Mouse (Mus musculus) intestine, postnatal 0 days (tissue): ENCODE data around the gene Trim25. TPM values are rescaled to one million over a fixed set of nuclear protein-coding genes. Genes with fewer than 3 reads are reported as not detected.
A peak's percentile ranks its signal among the peaks of the same experiment; 100 is the strongest.

Experiments used
- ATAC-seq: fragments of 200-750 bp; cut with Nextera tagmentation; 2 replicates; pipeline ENCODE4 v1.8.0; 2017; ENCODE audit warnings: mild to moderate bottlenecking, moderate TSS enrichment, moderate library complexity
- H3K27ac ChIP-seq: fragments of 300-500 bp; sonication (generic); 2 replicates; pipeline ENCODE4 v1.5.1; 2014; ENCODE audit warnings: mild to moderate bottlenecking, low read depth, low read length, moderate library complexity
- H3K27me3 ChIP-seq: fragments of 300-500 bp; sonication (generic); replicated peaks from 2 replicates; pipeline ENCODE4 v1.6.1; 2014; ENCODE audit warnings: low read length, mixed read lengths; ENCODE audit not compliant: control insufficient read depth, insufficient read depth
- H3K36me3 ChIP-seq: fragments of 300-500 bp; sonication (generic); 2 replicates; pipeline ENCODE4 v1.6.1; 2014; ENCODE audit warnings: mild to moderate bottlenecking, moderate library complexity; ENCODE audit not compliant: control insufficient read depth, insufficient read depth
- H3K4me1 ChIP-seq: fragments of 300-500 bp; sonication (generic); replicated peaks from 2 replicates; pipeline ENCODE4 v1.6.1; 2014; ENCODE audit warnings: antibody characterized with exemption, low read length, mixed read lengths; ENCODE audit not compliant: control insufficient read depth, insufficient read depth
- H3K4me2 ChIP-seq: fragments of 300-500 bp; sonication (generic); replicated peaks from 2 replicates; pipeline ENCODE4 v1.6.1; 2014; ENCODE audit warnings: low read depth, mild to moderate bottlenecking, moderate library complexity
- H3K4me3 ChIP-seq: fragments of 300-500 bp; sonication (generic); 2 replicates; pipeline ENCODE4 v1.5.1; 2014; ENCODE audit warnings: low read depth, low read length
- H3K9ac ChIP-seq: fragments of 300-500 bp; sonication (generic); 2 replicates; pipeline ENCODE4 v1.6.1; 2014; ENCODE audit warnings: mild to moderate bottlenecking, low read depth, low read length
- H3K9me3 ChIP-seq: fragments of 300-500 bp; sonication (generic); 2 replicates; pipeline ENCODE4 v1.6.1; 2016; ENCODE audit warnings: mixed run types; ENCODE audit not compliant: control insufficient read depth
- CTCF ChIP-seq: sonication (generic); IDR thresholded peaks from 2 replicates; pipeline ENCODE4 v1.5.1; 2016; ENCODE audit warnings: low read depth, mild to moderate bottlenecking, control low read depth, antibody characterized with exemption, moderate library complexity
- WGBS: fragments of 180-500 bp; shearing (Covaris S2); extraction: QIAGEN DNeasy Blood & Tissue Kit; methylation state at CpG from one replicate; pipeline ENCODE4 v1.1.7; 2014; 5-methylcytosine and 5-hydroxymethylcytosine counted together
- polyA plus RNA-seq: library from polyadenylated mRNA; unstranded; fragments of >200 nt; fragmentation: Nextera tagmentation; extraction: Ambion mirVana; gene quantifications from 2 replicates; pipeline ENCODE4 v1.2.1, GENCODE M21; 2015

Trim25 gene
- polyA plus RNA-seq, 1 experiment from 2014 or later, result 24.2 TPM

GRCm38 (mm10) chr11:89067871-89068490, 68.8 kb downstream of the Trim25 start:
- H3K27me3 ChIP-seq, result no peaks in the 10 kb centered on the region
- WGBS, result 62% methylated on average over 11 of the region's 11 CpGs
- ATAC-seq, result no peak
- H3K36me3 ChIP-seq, result no peaks in the 10 kb centered on the region
- no peak for TF ChIP-seq CTCF
- H3K4me2 ChIP-seq, result no peak overlapping the region
- no peak overlapping the region for H3K4me3 ChIP-seq
- H3K27ac ChIP-seq, result no peak overlapping the region
- H3K9ac ChIP-seq, result no peak overlapping the region
- no peaks in the 10 kb centered on the region for H3K9me3 ChIP-seq
- H3K4me1 ChIP-seq, result no peaks in the 10 kb centered on the region

GRCm38 (mm10) chr11:89068649-89069048, 69.5 kb downstream of the Trim25 start:
- no peak overlapping the region for H3K27ac ChIP-seq
- no peaks in the 10 kb centered on the region for H3K4me1 ChIP-seq
- H3K9me3 ChIP-seq, result no peaks in the 10 kb centered on the region
- 92% methylated on average over 14 of the region's 14 CpGs for WGBS
- no peaks in the 10 kb centered on the region for H3K27me3 ChIP-seq
- H3K36me3 ChIP-seq, result no peaks in the 10 kb centered on the region
- H3K4me3 ChIP-seq, result no peak overlapping the region
- H3K9ac ChIP-seq, result no peak overlapping the region
- ATAC-seq, result no peak
- no peak overlapping the region for H3K4me2 ChIP-seq
- TF ChIP-seq CTCF, result no peak

- 17% methylated on average over 6 of the region's 6 CpGs for WGBS
- Histone ChIP-seq H3K9ac (no peak overlapping the region), H3K9me3 (no peaks in the 10 kb centered on the region), H3K27me3 (no peaks in the 10 kb centered on the region), H3K4me2 (no peak overlapping the region), H3K36me3 (no peaks in the 10 kb centered on the region), H3K4me1 (no peaks in the 10 kb centered on the region), H3K27ac (no peak overlapping the region), H3K4me3 (no peak overlapping the region)
- no peak for ATAC-seq
- TF ChIP-seq CTCF, result peak; percentile 84
Observed at GRCm38 (mm10) chr11:89069303-89069702, 70.1 kb downstream of the Trim25 start.

Other genes with a start within 250 kb of the Trim25 start
- 12.3 and 12.4 TPM in 2 replicates for gene Akap1, start 134.8 kb upstream of the Trim25 start, polyA plus RNA-seq
- 191 and 210 TPM in 2 replicates for gene Scpep1, start 43.9 kb upstream of the Trim25 start, polyA plus RNA-seq
- not detected in 2 replicates for gene Elobl, start 32.4 kb upstream of the Trim25 start, polyA plus RNA-seq
- gene Coil, start 29.1 kb upstream of the Trim25 start, polyA plus RNA-seq, result 4.1 and 4.6 TPM in 2 replicates
- 1.7 and 2.0 TPM in 2 replicates for gene Dgke, start 67.5 kb downstream of the Trim25 start, polyA plus RNA-seq
- gene Gm525, start 74.5 kb downstream of the Trim25 start, polyA plus RNA-seq, result 0.93 and 1.7 TPM in 2 replicates